Mouse (Mus musculus): Measurements from ENCODE around the gene Rapgef3.

DNA sequence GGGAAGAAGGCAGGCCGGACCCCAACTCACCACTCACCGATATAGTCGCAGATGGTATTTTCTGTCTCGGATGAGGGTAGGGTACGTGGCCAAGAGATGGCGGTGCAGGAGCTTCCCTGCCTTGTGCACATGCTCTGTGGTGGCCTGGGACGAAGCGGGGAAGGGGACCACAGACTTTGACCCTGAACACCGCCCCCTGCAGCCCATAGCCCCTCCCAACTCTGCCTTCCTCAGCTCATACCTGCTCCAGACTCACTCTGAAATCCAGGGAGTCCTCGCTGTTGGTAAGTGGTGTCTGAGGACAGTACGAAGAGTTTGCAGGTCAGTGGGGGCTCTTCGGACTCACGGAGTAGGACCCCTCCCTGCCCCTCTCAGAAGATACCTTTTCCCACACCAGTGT lies 6.3 kb downstream of the Rapgef3 start:
- TF ChIP-seq CTCF (IDR thresholded peaks at IDR 0.05; ENCODE audit: borderline replicate concordance, insufficient read depth, low read depth, low read length): no peak
- TF ChIP-seq POLR2A (IDR thresholded peaks at IDR 0.05; ENCODE audit: borderline replicate concordance, insufficient read depth, low read length): no peak
